Mouse (Mus musculus) heart, embryonic 14.5 days (tissue): ENCODE results near the gene Pdss2. TPM values are rescaled to one million over a fixed set of nuclear protein-coding genes. Genes with fewer than 3 reads are reported as not detected.

Experiments used
- ATAC-seq: fragments of 200-750 bp; cut with Nextera tagmentation; 2 replicates; pipeline ENCODE4 v1.8.0; 2017; ENCODE audit warnings: low read depth, moderate TSS enrichment; ENCODE audit not compliant: insufficient number of reproducible peaks, insufficient read depth, low FRiP score
- H3K27ac ChIP-seq, 2 experiments: fragments of 200-500 bp in 1 of 2; fragments of 300-500 bp in 1 of 2; sonication (generic) in 1 of 2; replicated peaks in 1 of 2; 2 replicates each; pipeline ENCODE4 v1.5.1; 2012 to 2014; ENCODE audit warnings: low read depth in 2 of 2, low read length in 2 of 2, control low read depth in 1 of 2, mild to moderate bottlenecking in 1 of 2, mixed read lengths in 1 of 2; ENCODE audit not compliant: control insufficient read depth in 1 of 2, insufficient read depth in 1 of 2
- H3K27me3 ChIP-seq: fragments of 300-500 bp; sonication (generic); 2 replicates; pipeline ENCODE4 v1.6.1; 2014; ENCODE audit warnings: mild to moderate bottlenecking, low read length, control low read depth; ENCODE audit not compliant: control insufficient read depth, insufficient read depth
- H3K36me3 ChIP-seq: fragments of 300-500 bp; sonication (generic); 2 replicates; pipeline ENCODE4 v1.6.1; 2014; ENCODE audit warnings: mild to moderate bottlenecking, control low read depth, low read length, mixed read lengths; ENCODE audit not compliant: control insufficient read depth, insufficient read depth
- H3K4me1 ChIP-seq, 2 experiments: fragments of 200-500 bp in 1 of 2; fragments of 300-500 bp in 1 of 2; sonication (generic) in 1 of 2; 2 replicates each; pipeline ENCODE4 v1.6.1; 2012 to 2014; ENCODE audit warnings: low read length in 2 of 2, control low read depth in 1 of 2, mixed read lengths in 1 of 2; ENCODE audit not compliant: control insufficient read depth in 2 of 2, insufficient read depth in 2 of 2
- H3K4me2 ChIP-seq: fragments of 300-500 bp; sonication (generic); 2 replicates; pipeline ENCODE4 v1.6.1; 2014; ENCODE audit warnings: mild to moderate bottlenecking, low read length
- H3K4me3 ChIP-seq, 2 experiments: fragments of 200-500 bp in 1 of 2; fragments of 300-500 bp in 1 of 2; sonication (generic) in 1 of 2; 2 replicates each; pipeline ENCODE4 v1.5.1; 2012 to 2014; ENCODE audit warnings: low read length in 2 of 2, mild to moderate bottlenecking in 2 of 2, control low read depth in 1 of 2, low read depth in 1 of 2, moderate library complexity in 1 of 2; ENCODE audit not compliant: control insufficient read depth in 1 of 2, insufficient read depth in 1 of 2
- H3K9ac ChIP-seq: fragments of 300-500 bp; sonication (generic); 2 replicates; pipeline ENCODE4 v1.6.1; 2014; ENCODE audit warnings: mild to moderate bottlenecking, low read length
- H3K9me3 ChIP-seq: fragments of 300-500 bp; sonication (generic); 2 replicates; pipeline ENCODE4 v1.6.1; 2016; ENCODE audit warnings: low read length, control low read depth; ENCODE audit not compliant: control insufficient read depth
- WGBS: fragments of 180-500 bp; shearing (Covaris S2); extraction: QIAGEN DNeasy Blood & Tissue Kit; methylation state at CpG from one replicate; pipeline ENCODE4 v1.1.7; 2014; 5-methylcytosine and 5-hydroxymethylcytosine counted together
- polyA plus RNA-seq: library from polyadenylated mRNA; unstranded; fragments of >200 nt; fragmentation: Nextera tagmentation; extraction: Ambion mirVana; gene quantifications from 2 replicates; pipeline ENCODE4 v1.2.1, GENCODE M21; 2014

Gene Pdss2
- polyA plus RNA-seq, 1 experiment from 2014 or later: 11.1 TPM

DNA sequence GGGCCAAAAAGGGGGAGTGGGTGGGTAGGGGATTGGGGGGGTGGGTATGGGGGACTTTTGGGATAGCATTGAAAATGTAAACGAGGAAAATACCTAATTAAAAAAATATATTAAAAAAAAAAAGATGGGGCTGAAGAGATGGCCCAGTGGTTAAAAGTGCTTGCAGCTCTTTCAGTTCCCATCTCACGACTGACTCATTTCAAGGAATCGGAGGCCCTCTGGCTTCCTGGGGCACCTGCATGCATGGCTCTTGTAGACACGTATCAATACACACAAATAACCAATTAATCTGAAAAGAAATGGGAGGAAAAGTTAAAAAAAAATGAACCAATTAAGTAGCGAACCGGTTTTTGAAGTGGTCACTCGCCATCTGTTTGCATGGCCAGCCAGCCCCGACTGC, 155.5 kb downstream of the Pdss2 start:
- Histone ChIP-seq H3K27ac (no peak overlapping the region), H3K9me3 (no peaks in the 10 kb centered on the region), H3K27me3 (no peaks in the 10 kb centered on the region), H3K4me3 (no peak overlapping the region), H3K4me1 (peaks cover 5 to 9% of the 10 kb centered on the region in 2 experiments; a peak in 3 of 4 replicates), H3K4me2 (no peak overlapping the region), H3K36me3 (no peaks in the 10 kb centered on the region), H3K9ac (no peak overlapping the region)
- 87% methylated on average over 8 of the region's 8 CpGs for WGBS
- ATAC-seq: no peak

DNA sequence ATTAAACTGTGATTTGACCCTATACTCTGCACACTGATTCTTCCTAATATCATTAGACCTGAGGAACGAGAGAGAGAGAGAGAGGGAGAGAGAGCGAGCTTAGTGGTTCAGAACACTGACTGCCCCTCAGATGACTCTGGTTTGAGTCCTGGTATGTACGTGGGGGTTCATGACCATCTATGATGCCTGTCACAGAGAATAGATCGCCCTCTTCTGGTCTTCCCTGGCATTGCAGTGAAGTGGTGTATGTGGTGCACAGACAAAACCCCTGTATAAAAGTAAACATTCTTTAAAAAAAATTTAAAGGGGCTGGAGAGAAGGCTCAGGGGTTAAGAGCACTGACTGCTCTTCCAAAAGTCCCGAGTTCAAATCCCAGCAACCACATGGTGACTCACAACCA, 157.0 kb downstream of the Pdss2 start:
- Histone ChIP-seq H3K4me2 (no peak overlapping the region), H3K27me3 (no peaks in the 10 kb centered on the region), H3K4me1 (peaks cover 1 to 2% of the 10 kb centered on the region in 2 experiments; a peak in 2 of 4 replicates), H3K36me3 (no peaks in the 10 kb centered on the region), H3K27ac (no peak overlapping the region), H3K9me3 (no peaks in the 10 kb centered on the region), H3K9ac (no peak overlapping the region), H3K4me3 (no peak overlapping the region)
- ATAC-seq: no peak
- 43% methylated on average over 5 of the region's 5 CpGs for WGBS

DNA sequence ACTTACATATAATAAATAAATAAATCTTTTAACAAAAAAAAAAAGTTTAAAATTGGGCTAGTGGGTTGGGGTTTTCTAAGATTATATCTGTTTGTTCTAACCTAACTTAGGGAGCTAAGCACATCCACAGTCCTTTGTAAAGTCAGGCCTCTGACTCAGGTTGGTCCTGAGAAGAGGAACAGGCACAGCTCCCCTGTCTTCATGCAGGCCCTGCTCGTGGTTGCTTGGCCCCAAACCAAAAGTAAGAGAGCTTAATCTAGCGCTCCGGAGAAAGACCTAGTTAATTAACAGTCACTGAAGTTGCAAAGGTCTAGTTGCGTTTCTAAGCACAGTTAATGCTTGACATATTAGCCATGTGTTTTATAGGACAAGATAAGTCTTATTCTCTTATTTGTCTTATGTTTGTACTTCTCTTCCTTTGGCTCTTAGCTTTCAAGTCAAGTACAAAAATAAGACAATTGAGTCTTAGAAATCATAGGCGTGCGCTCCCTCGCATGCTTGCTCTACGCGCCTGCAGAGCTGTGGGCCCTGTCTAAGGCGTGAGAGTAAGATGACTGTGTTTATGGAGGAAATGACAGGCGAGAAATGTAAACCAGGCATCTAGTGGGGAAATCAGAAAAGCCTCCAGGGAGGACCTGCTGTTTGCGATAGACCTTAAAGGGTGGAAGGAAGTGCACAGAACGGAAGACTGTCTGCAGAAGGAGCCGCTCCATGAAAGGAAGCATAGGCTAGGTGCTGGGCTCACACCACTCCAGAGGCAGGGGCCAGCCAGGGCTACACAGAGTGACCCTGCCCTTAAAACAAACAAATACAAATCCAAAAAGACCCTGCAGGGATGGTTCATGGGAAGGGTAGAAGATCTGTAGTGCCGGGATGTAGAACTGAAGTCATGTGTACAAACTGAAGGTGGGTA, 157.7 kb downstream of the Pdss2 start:
- H3K27ac ChIP-seq: peak overlapping the region in 1 of 2 experiments; percentile 25; a peak in 1 of 4 replicates
- WGBS: 63% methylated on average over 15 of the region's 15 CpGs
- H3K4me3 ChIP-seq: no peak overlapping the region
- no peak overlapping the region for H3K9ac ChIP-seq
- no peaks in the 10 kb centered on the region for H3K36me3 ChIP-seq
- H3K4me1 ChIP-seq: no peaks in the 10 kb centered on the region
- H3K4me2 ChIP-seq: 0 out of 2 replicates have a peak overlapping the region, but pooled peaks have one; percentile 9
- no peaks in the 10 kb centered on the region for H3K9me3 ChIP-seq
- no peak for ATAC-seq
- H3K27me3 ChIP-seq: no peaks in the 10 kb centered on the region

DNA sequence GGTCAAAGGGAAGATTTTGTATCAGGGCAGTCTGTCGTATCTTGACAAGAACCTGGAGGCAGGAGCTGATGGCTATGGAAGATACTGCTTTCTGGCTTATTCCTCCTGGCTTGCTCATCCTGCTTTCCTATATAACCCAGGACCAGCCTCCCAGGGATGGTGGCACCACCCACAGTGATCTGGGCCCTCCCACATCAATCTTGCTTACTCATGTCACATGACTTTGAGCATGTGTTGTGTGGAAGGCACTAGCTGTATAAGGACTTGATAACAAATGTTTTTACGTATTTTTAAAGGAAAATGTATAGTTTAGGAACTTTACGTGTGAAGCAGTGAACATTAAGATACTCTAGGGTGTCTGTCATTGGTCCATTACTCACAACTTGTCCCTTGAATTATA, 161.4 kb downstream of the Pdss2 start:
- WGBS: 91% methylated on average over 3 of the region's 3 CpGs
- Histone ChIP-seq H3K9me3 (no peaks in the 10 kb centered on the region), H3K4me1 (peaks cover 5 to 9% of the 10 kb centered on the region in 2 experiments), H3K27me3 (no peaks in the 10 kb centered on the region), H3K9ac (no peak overlapping the region), H3K36me3 (no peaks in the 10 kb centered on the region), H3K4me2 (no peak overlapping the region), H3K27ac (no peak overlapping the region), H3K4me3 (no peak overlapping the region)
- ATAC-seq: no peak

DNA sequence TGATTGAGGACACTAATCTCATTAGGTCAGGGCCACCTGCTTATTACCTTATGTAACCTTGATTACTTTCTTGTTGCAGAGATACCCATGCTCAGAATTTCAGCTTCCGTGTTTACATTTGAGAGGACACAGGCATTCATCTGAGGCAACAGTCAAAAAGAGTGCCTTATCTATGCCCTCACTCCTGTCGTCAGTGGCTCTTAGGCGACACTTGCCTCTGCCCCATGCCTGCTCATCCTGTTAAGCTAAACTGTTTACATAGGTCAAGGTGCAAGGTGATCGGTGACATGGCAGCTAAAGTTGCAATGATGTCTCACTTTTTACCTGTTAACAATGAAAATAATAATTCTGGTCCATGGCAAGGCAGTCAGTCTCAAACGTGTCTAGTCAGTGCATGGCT, 163.3 kb downstream of the Pdss2 start:
- H3K36me3 ChIP-seq: no peaks in the 10 kb centered on the region
- no peak for ATAC-seq
- 35% methylated on average over 5 of the region's 5 CpGs for WGBS
- H3K9ac ChIP-seq: no peak overlapping the region
- H3K27ac ChIP-seq: no peak overlapping the region
- H3K27me3 ChIP-seq: no peaks in the 10 kb centered on the region
- no peak overlapping the region for H3K4me3 ChIP-seq
- H3K9me3 ChIP-seq: no peaks in the 10 kb centered on the region
- H3K4me2 ChIP-seq: no peak overlapping the region
- peaks cover 5 to 9% of the 10 kb centered on the region in 2 experiments for H3K4me1 ChIP-seq

DNA sequence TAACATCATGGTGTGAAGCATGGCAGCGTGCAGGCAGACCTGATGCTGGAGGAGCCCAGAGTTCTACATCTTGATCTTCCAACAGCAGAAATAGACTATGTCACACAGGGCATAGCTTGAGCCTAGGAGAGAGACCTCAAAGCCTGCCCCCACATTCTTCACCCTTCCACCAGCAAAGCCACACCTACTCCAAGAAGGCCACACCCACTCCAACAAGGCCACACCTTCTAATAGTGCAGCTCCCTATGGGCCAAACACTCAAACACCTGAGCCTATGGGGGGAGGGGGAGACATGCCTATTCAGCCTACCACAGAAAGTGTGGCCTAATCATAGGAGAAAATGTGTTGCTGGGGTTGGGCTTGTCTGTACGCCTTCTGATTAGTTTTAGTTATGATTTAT, 171.6 kb downstream of the Pdss2 start:
- Histone ChIP-seq H3K9ac (no peak overlapping the region), H3K4me3 (no peak overlapping the region), H3K27ac (no peak overlapping the region), H3K4me1 (no peaks in the 10 kb centered on the region), H3K27me3 (no peaks in the 10 kb centered on the region), H3K9me3 (no peaks in the 10 kb centered on the region), H3K4me2 (no peak overlapping the region), H3K36me3 (no peaks in the 10 kb centered on the region)
- 85% methylated on average over 2 of the region's 2 CpGs for WGBS
- ATAC-seq: no peak

DNA sequence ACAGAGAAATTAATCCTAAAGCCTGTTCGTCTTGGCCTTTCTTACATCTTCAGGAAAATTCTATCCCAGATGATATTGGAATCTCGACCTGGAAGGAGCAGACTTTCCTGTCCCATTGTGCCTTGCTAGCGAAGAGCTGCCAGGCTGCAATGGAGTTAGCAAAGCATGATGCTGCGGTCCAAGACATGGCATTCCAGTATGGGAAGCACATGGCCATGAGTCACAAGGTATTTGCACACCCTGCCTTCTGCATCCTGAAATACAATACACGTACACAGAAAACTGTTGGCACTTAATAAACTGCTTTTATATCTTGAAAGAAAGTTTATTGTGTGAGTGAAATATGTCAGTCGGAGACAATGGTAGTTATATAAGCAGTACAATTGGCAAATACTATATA, 172.5 kb downstream of the Pdss2 start:
- H3K27ac ChIP-seq: no peak overlapping the region
- no peaks in the 10 kb centered on the region for H3K4me1 ChIP-seq
- no peaks in the 10 kb centered on the region for H3K36me3 ChIP-seq
- no peaks in the 10 kb centered on the region for H3K27me3 ChIP-seq
- no peak overlapping the region for H3K4me3 ChIP-seq
- WGBS: 86% methylated on average over 6 of the region's 6 CpGs
- ATAC-seq: no peak
- no peak overlapping the region for H3K9ac ChIP-seq
- no peaks in the 10 kb centered on the region for H3K9me3 ChIP-seq
- H3K4me2 ChIP-seq: no peak overlapping the region
